Mouse (Mus musculus) layer of hippocampus, adult 2 months (tissue): ENCODE results near the gene Hnrnpul1. TPM values are rescaled to one million over a fixed set of nuclear protein-coding genes. Genes with fewer than 3 reads are reported as not detected.

Experiments used
- DNase-seq, 2 experiments: peaks; one replicate each; pipeline ENCODE4 v3.0.0; 2022; ENCODE audit warnings: low spot score in 2 of 2
- H3K27ac ChIP-seq: fragments of 200-600 bp; 2 replicates; pipeline ENCODE4 v1.8.1; 2022
- H3K4me3 ChIP-seq: fragments of 200-600 bp; 2 replicates; pipeline ENCODE4 v1.8.1; 2022; ENCODE audit warnings: mild to moderate bottlenecking
- CTCF ChIP-seq: fragments of 200-600 bp; conservative IDR thresholded peaks from 2 replicates; pipeline ENCODE4 v1.8.1; 2022; ENCODE audit warnings: antibody characterized with exemption, mild to moderate bottlenecking, moderate library complexity
- total RNA-seq, 2 experiments: library from RNA; stranded (reverse); gene quantifications; 2 replicates each; pipeline ENCODE4 v1.2.3; 2021

The Hnrnpul1 gene
- total RNA-seq, 2 experiments from 2014 or later: 110 to 115 TPM

- H3K27ac ChIP-seq: peak overlapping the region; percentile 69
- TF ChIP-seq CTCF: no peak
- DNase-seq: no peak
- H3K4me3 ChIP-seq: no peak overlapping the region
These were observed 46.8 kb downstream of the Hnrnpul1 start for GRCm38 (mm10) chr7:25707581-25708292.

GRCm38 (mm10) chr7:25706578-25707170 lies 47.9 kb downstream of the Hnrnpul1 start:
- Histone ChIP-seq H3K4me3 (no peak overlapping the region), H3K27ac (0 out of 2 replicates have a peak overlapping the region, but pooled peaks have one; percentile 14)
- no peak for DNase-seq
- TF ChIP-seq CTCF: no peak

DNA sequence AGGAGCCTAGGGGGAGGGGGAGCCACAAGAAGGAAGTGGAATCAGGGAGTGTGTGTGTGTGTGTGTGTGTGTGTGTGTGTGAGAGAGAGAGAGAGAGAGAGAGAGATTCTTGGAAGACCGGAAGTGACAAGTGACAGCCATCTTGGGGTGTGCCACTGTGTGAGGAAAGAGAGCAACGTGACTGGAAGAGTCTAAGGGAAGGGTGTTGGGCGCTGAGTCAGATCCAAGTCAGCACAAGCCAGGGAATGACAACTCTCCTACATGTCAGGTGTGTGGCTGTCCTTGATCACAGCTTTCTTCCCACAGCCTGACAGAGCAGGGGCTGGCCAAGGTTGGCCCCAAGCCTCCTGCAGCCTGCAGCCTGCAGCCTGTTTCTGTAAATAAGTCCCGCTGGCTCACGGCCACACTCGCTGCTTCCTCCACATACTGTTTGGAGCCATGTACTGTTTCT lies 48.7 kb downstream of the Hnrnpul1 start:
- DNase-seq: no peak
- Histone ChIP-seq H3K27ac (peak overlapping the region; percentile 14; the same call in 1 of the 2 replicates), H3K4me3 (no peak overlapping the region)
- no peak for TF ChIP-seq CTCF

GRCm38 (mm10) chr7:25704716-25705364 lies 49.7 kb downstream of the Hnrnpul1 start:
- no peak for TF ChIP-seq CTCF
- Histone ChIP-seq H3K4me3 (peak overlapping the region; percentile 32; the same call in 1 of the 2 replicates), H3K27ac (no peak overlapping the region)
- DNase-seq: no peak

- no peak for TF ChIP-seq CTCF
- Histone ChIP-seq H3K4me3 (peak overlapping the region; percentile 20; the same call in 1 of the 2 replicates), H3K27ac (no peak overlapping the region)
- DNase-seq: no peak
These were observed 50.6 kb downstream of the Hnrnpul1 start for GRCm38 (mm10) chr7:25703793-25704494.

- Histone ChIP-seq H3K27ac (no peak overlapping the region), H3K4me3 (no peak overlapping the region)
- TF ChIP-seq CTCF: peak; percentile 52
- no peak for DNase-seq
These were observed 52.2 kb downstream of the Hnrnpul1 start for GRCm38 (mm10) chr7:25702350-25702749.

GRCm38 (mm10) chr7:25700732-25701131 lies 53.8 kb downstream of the Hnrnpul1 start:
- no peak for DNase-seq
- no peak overlapping the region for H3K4me3 ChIP-seq
- TF ChIP-seq CTCF: peak; percentile 47
- H3K27ac ChIP-seq: no peak overlapping the region

GRCm38 (mm10) chr7:25699851-25700250 lies 54.7 kb downstream of the Hnrnpul1 start:
- no peak overlapping the region for H3K27ac ChIP-seq
- no peak for TF ChIP-seq CTCF
- no peak for DNase-seq
- no peak overlapping the region for H3K4me3 ChIP-seq

DNA sequence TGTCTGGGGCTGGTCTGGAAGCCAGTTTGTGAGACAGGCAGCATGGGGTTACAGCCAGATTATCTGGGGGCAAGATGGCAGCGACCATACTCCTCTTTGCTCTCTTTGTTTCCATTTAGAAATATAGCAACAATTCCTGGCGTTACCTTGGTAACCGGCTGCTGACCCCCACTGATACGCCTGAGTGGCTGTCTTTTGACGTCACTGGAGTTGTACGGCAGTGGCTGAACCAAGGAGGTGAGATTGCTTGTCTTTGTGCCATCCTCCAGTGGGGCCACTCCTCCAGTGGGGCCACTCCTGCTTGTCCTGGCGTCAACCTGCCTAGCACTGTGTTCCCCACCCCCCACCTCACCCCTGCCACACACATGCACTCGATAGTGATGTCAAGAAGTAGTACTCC lies 60.5 kb downstream of the Hnrnpul1 start:
- DNase-seq: no peak
- Histone ChIP-seq H3K27ac (no peak overlapping the region), H3K4me3 (no peak overlapping the region)
- TF ChIP-seq CTCF: no peak

GRCm38 (mm10) chr7:25690051-25690450 lies 64.5 kb downstream of the Hnrnpul1 start:
- TF ChIP-seq CTCF: no peak

GRCm38 (mm10) chr7:25689603-25690021 lies 64.9 kb downstream of the Hnrnpul1 start:
- no peak for TF ChIP-seq CTCF
- no peak for DNase-seq
- Histone ChIP-seq H3K27ac (no peak overlapping the region), H3K4me3 (peak overlapping the region; percentile 55)

More at GRCm38 (mm10) chr7:25690051-25690450, 64.5 kb downstream of the Hnrnpul1 start:
- Histone ChIP-seq H3K4me3 (no peak overlapping the region), H3K27ac (no peak overlapping the region)
- DNase-seq: no peak

DNA sequence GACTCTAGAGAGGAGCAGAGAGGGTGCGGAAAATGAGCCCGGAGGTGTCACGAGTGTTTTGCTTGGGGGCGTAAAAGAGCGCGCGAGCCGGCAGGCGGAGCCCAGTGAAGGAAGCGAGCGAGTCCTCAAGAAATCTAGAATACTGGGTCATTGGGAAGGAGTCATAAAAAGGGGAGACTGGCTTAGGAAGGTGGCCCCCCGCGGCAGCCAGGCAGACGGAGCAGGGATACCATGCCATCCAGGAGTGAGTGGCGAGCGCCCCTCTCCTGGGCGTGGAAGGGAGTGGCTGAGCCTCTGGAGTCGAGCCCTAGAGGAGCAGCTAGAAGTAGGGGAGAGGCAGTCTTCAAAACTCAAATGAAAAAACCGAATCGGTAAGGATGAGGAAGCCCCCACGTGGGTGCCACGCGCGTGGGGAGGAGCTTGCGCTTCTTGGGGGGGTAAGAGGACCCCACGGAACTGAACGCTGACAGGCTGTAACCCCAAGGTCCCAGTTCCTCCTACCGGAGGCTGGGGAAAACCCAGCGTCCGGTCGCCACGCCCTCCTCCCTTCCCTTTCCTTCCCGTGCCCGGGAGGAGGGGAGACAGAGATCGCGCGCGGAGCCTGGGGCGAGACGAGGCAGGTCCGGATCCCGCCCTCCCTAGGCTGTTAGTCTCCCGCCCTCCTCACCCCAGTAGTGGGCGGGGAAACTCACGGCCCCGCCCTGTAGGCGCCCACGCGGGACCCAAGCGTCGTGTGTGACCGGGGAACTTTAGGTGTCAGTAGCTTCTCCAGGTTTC lies 65.6 kb downstream of the Hnrnpul1 start:
- peak overlapping the region; percentile 78 for H3K27ac ChIP-seq
- DNase-seq: no peak

More for the DNA sequence above, 65.6 kb downstream of the Hnrnpul1 start:
- 0 out of 2 replicates have a peak, but pooled peaks have one; percentile 5 for TF ChIP-seq CTCF
- peak overlapping the region; percentile 55 for H3K4me3 ChIP-seq
